Mouse (Mus musculus) bone marrow macrophage, adult 2 months (primary cell): ENCODE measurements around the gene Mpp1. TPM values are rescaled to one million over a fixed set of nuclear protein-coding genes. Genes with fewer than 3 reads are reported as not detected.
"Not testable (repeated sequence)": the region's sequence is repeated elsewhere in the genome, so short reads cannot be mapped to it uniquely, and the experiment has no call there.

Experiments used
- H3K27ac ChIP-seq: 2 replicates; pipeline ENCODE4 v1.5.1; 2012; ENCODE audit warnings: low read depth, low read length; ENCODE audit not compliant: insufficient read depth
- H3K4me1 ChIP-seq: 2 replicates; pipeline ENCODE4 v1.6.1; 2012; ENCODE audit warnings: low read length; ENCODE audit not compliant: control insufficient read depth, insufficient read depth
- H3K4me3 ChIP-seq: 2 replicates; pipeline ENCODE4 v1.5.1; 2012; ENCODE audit warnings: mild to moderate bottlenecking, low read length, moderate library complexity; ENCODE audit not compliant: insufficient read depth
- CTCF ChIP-seq: IDR thresholded peaks from 2 replicates; pipeline ENCODE4 v1.5.1; 2012; ENCODE audit warnings: low read depth, mild to moderate bottlenecking, low read length, moderate library complexity
- POLR2A ChIP-seq: IDR thresholded peaks from 2 replicates; pipeline ENCODE4 v1.6.1; 2012; ENCODE audit warnings: mild to moderate bottlenecking, low read depth, low read length, borderline replicate concordance
- polyA plus RNA-seq: library from polyadenylated mRNA; stranded (reverse); fragments of >200 nt; gene quantifications from 2 replicates; pipeline ENCODE4 v1.2.4, GENCODE M21; 2012; ENCODE audit not compliant: missing spikeins, insufficient read depth, insufficient read length

Mpp1 gene
- polyA plus RNA-seq = 321 and 354 TPM in 2 replicates

GRCm38 (mm10) chrX:75130467-75131160, at the start of gene Mpp1:
Gene Mpp1, minus strand, starts transcription at chrX:75131016.
- peak within 1 kb of the TSS; percentile 90 for H3K27ac ChIP-seq
- H3K4me3 ChIP-seq = peak within 1 kb of the TSS; percentile 86
- peaks cover 2% of the 10 kb centered on the region; the same call in 1 of the 2 replicates for H3K4me1 ChIP-seq
- no peak for TF ChIP-seq POLR2A
- TF ChIP-seq CTCF = no peak

- no peak for TF ChIP-seq POLR2A
- TF ChIP-seq CTCF = no peak
- no peaks in the 10 kb centered on the region for H3K4me1 ChIP-seq
- H3K4me3 ChIP-seq = no peak within 1 kb of the TSS
- no peak within 1 kb of the TSS for H3K27ac ChIP-seq
These were observed 32.9 kb upstream of the Mpp1 start, which contains the start of gene Smim9 for GRCm38 (mm10) chrX:75163670-75164069. Gene Smim9, minus strand, starts transcription at chrX:75163770.

- Histone ChIP-seq H3K4me3 (no peak overlapping the region), H3K4me1 (no peaks in the 10 kb centered on the region), H3K27ac (no peak overlapping the region)
- TF ChIP-seq CTCF (no peak), POLR2A (no peak)
These were observed 24.9 kb upstream of the Mpp1 start for GRCm38 (mm10) chrX:75155576-75156243.

- Histone ChIP-seq H3K27ac (no peak overlapping the region), H3K4me1 (no peaks in the 10 kb centered on the region), H3K4me3 (no peak overlapping the region)
- TF ChIP-seq POLR2A (no peak), CTCF (no peak)
These were observed 21.4 kb upstream of the Mpp1 start for GRCm38 (mm10) chrX:75152249-75152648.

- no peak overlapping the region for H3K27ac ChIP-seq
- H3K4me1 ChIP-seq = no peaks in the 10 kb centered on the region
- H3K4me3 ChIP-seq = no peak overlapping the region
- TF ChIP-seq CTCF (no peak), POLR2A (no peak)
These were observed 19.5 kb upstream of the Mpp1 start for GRCm38 (mm10) chrX:75150304-75150703.

- no peak overlapping the region for H3K4me3 ChIP-seq
- no peaks in the 10 kb centered on the region for H3K4me1 ChIP-seq
- H3K27ac ChIP-seq = no peak overlapping the region
- no peak for TF ChIP-seq CTCF
- TF ChIP-seq POLR2A = no peak
These were observed 17.6 kb upstream of the Mpp1 start for GRCm38 (mm10) chrX:75148414-75148813.

- not testable (repeated sequence) for H3K27ac ChIP-seq, H3K4me1 ChIP-seq, H3K4me3 ChIP-seq
These were observed 12.3 kb upstream of the Mpp1 start for GRCm38 (mm10) chrX:75143124-75143555.

- Histone ChIP-seq H3K4me3 (no peak overlapping the region), H3K27ac (no peak overlapping the region), H3K4me1 (no peaks in the 10 kb centered on the region)
- TF ChIP-seq CTCF = no peak
- no peak for TF ChIP-seq POLR2A
These were observed 7.4 kb upstream of the Mpp1 start for GRCm38 (mm10) chrX:75138182-75138581.

GRCm38 (mm10) chrX:75137729-75138128, 6.9 kb upstream of the Mpp1 start:
- no peaks in the 10 kb centered on the region for H3K4me1 ChIP-seq
- no peak overlapping the region for H3K27ac ChIP-seq
- no peak for TF ChIP-seq CTCF
- no peak for TF ChIP-seq POLR2A
- H3K4me3 ChIP-seq = no peak overlapping the region

- Histone ChIP-seq H3K4me1 (no peaks in the 10 kb centered on the region), H3K27ac (no peak overlapping the region), H3K4me3 (no peak overlapping the region)
- TF ChIP-seq POLR2A (no peak), CTCF (no peak)
These were observed 6.1 kb upstream of the Mpp1 start for GRCm38 (mm10) chrX:75136938-75137337.

GRCm38 (mm10) chrX:75129474-75129873, 1.3 kb downstream of the Mpp1 start:
- Histone ChIP-seq H3K4me3 (peak overlapping the region; percentile 67), H3K4me1 (peaks cover 4% of the 10 kb centered on the region; the same call in 1 of the 2 replicates), H3K27ac (peak overlapping the region; percentile 100)
- no peak for TF ChIP-seq POLR2A
- TF ChIP-seq CTCF = no peak
